Mouse (Mus musculus) adrenal gland, adult (tissue): Measurements from ENCODE around the gene Zfp949.
A peak's percentile ranks its signal among the peaks of the same experiment; 100 is the strongest.
"Not testable (repeated sequence)": the region's sequence is repeated elsewhere in the genome, so short reads cannot be mapped to it uniquely, and the experiment has no call there.

Experiments
- DNase-seq, 2 experiments: peaks; one replicate each; pipeline ENCODE4 v3.0.0; 2022 to 2023; ENCODE audit warnings: low spot score in 1 of 2; ENCODE audit not compliant: inconsistent age in 2 of 2

Gene Zfp949

DNA sequence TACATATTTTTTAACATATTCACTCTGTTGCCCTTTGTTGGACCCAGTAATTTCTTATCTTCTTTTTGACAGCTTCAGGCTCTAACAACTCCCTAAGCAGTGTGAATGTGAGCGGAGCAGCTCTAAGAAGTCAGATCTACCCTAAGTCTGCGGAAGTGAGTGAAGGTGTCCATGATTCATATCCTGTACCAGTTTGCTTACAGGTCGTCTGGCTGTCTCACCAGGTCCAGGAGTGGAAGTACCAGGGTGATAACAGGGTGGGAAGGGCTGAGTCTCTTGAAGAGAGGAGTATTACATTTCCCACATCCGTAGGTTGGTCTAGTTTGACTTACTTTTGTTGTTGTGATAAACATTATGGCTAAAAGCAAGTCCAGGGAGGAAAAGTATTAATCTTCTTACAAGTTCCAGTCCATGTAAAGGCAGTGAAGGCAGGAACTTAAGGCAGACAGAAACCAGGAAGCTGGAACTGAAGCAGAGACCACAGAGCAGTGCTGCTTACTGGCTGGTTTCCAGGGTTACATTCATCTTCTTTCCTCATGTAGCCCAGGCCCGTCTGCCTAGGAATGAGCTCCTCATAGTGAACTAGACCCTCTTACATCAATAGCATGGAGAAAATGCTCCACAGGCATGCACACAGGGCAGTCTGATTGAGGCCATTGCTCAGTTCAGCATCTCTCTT lies 8.1 kb upstream of the Zfp949 start:
- no peak for DNase-seq

DNA sequence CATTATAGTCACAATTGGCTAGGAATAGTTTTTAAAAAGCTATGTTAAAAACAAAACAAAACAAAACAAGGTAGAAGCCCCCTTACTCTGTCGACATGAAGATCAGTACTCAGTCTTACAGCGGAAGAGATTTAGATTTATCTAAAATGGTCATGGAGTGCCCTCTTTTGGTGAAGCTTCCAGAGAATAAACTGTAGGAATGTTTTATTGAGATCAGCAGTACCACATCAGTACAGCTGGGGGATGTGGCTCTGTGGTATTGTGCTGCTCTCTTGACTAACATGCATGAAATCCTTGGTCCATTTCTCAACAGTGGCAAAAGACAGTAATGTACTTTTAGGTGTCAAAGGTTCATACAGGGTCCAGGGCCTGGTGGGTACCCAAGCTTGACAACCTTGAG lies 5.0 kb upstream of the Zfp949 start:
- DNase-seq = peak in 1 of 2 experiments; percentile 83

DNA sequence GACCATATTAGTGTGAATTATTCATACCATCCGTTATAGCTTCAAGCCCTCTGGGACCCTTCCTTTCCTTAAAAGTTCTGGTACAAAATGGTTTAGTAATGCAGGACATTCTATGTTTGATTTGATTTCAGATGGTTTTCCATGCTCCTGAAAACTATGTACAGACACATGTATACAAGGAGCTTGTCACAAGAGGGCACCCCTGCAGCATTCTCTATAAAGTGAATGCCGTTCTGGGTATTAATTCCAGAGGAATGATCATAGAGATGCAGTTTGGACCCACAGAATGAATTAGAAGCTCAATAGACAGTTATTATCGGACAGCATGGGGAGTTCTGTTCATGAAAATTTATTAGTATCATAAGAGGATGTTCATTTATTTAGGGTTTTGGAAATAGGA lies 2.3 kb upstream of the Zfp949 start:
- no peak for DNase-seq

DNA sequence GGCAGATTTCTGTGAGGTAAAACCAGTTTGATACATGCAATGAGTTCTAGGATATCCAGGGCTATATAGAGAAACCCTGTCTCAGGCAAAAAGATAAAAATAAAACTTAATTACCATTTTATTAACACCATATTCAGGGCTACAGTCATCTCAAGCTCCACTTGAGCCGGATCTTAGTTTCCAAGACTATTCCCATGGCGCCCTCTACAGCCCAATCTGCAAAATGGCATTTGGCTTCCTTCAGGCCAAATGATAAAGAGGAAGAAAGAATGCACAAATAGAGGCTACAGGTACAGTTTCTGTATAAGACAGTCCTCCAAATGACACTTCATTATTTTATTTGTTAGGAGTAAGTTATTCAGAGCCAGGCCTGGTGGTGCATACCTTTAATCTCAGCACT lies 1.7 kb upstream of the Zfp949 start:
- DNase-seq = peak; percentile 39 to 84

DNA sequence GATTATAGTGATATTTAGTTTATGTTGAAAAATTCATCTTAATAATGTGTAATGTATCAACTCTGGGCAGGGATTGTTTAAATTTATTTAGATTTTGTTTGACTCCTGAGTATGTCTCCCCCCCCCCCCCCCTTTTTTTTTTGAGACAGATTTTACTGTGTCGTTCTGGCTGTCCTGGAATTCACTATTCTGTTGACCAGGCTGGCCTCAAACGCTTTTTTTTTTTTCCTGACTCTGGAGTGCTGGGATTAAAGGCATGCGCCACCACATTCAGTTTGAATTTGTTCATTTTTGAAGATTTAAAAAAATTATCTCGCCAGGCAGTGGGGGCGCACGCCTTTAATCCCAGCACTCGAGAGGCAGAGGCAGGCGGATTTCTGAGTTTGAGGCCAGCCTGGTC lies 1.2 kb upstream of the Zfp949 start:
- DNase-seq = no peak

DNA sequence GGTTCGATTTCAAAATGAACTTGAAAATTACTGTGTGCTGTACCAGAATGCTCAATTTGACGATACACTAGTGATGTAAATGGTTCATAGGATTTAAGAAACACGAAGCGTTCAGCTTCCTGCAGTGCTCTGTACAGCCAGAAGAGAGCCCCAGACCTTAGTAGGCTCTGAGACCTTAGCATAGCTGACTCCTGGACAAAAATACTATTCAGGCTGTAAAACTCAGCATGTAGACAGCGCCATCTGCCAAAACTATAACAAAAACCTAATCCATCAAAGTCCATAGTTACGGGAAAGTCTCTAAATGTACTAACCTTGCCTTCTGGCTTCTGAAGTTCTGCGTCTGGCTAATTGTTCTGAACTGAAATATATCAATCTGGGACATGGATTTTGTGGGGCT lies 550 bp upstream of the Zfp949 start:
- peak; percentile 33 to 77 for DNase-seq

DNA sequence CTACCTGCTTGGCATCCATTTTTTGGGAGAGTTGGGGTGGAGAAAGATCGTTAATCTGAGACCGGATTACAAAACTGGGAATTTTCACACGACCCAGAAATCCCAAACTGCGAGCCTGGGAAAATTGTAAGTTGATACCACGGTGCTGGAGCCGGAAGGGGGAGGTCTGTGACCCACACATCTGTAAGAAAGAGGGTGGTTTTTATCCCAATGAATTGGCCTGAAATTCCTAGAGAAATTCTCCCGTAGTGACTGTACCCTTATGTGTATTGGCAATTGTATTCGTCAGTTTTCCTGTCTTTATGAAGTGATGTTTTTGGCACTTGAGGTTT lies 760 bp downstream of the Zfp949 start:
- DNase-seq = no peak

DNA sequence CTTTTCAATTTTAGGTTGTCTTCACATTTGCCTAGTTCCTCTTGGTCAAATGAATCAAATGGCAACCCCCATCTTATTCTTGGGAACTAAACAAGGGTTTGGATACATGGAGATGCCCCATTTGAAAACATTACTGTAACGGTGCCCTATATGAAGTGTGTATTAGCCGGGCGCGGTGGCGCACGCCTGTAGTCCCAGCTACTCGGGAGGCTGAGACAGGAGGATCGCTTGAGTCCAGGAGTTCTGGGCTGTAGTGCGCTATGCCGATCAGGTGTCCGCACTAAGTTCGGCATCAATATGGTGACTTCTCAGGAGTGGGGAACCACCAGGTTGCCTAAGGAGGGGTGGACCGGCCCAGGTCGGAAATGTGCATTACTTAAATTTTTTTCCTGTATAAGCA lies 5.3 kb downstream of the Zfp949 start:
- no peak for DNase-seq

DNA sequence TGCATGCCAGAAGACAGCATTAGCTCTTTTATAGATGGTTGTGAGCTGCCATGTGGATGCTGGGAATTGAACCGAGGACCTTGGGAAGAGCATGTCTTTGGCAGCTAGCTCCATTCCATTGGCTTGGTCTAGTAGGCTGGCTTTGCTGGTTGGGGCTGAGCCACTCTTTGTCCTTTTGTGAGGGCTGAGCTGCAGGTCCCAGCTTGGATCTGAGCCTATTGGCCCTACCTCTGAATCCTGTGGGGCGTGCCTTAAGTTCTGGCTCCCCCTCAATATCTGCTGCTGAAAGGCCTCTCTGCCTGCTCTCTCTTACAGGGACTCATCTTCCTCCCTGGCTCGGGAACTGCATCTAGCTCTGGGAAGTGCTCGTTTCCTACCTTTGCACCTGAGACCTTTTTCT lies 10.3 kb downstream of the Zfp949 start:
- no peak for DNase-seq

DNA sequence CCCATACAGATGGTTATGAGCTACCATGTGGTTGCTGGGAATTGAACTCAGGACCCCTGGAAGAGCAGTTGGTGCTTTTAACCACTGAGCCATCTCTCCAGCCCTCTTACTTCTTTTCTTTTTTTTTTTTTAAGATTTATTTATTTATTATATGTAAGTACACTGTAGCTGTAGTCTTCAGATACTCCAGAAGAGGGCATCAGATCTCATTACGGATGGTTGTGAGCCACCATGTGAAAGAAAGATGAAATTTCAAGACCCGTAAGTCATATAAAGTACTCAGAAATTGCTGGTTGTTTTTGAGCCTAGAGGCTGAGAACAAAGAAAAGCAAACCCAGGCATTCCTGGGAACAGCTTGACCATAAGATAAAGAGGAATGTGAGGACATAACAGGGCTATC lies 13.7 kb downstream of the Zfp949 start:
- not testable (repeated sequence) for DNase-seq

DNA sequence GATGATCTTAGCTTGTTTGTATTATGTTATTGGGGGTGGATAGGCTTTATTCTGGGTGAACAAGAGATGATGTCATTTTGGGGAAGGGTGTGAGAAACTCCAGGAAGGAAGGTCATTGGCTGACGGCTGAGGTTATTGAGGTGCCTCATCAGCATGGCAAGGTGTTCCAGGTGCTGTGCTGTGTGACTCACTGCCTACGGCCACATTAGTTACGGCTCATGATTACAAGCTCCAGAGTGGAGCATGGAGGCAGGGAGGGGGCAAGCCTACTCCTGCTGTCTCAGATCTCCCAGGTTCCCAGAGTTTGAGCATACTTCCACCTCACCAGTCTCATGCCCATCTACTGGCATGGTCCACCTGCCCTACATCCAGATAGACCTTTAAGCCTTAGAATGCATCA lies 22.7 kb downstream of the Zfp949 start:
- not testable (repeated sequence) for DNase-seq

DNA sequence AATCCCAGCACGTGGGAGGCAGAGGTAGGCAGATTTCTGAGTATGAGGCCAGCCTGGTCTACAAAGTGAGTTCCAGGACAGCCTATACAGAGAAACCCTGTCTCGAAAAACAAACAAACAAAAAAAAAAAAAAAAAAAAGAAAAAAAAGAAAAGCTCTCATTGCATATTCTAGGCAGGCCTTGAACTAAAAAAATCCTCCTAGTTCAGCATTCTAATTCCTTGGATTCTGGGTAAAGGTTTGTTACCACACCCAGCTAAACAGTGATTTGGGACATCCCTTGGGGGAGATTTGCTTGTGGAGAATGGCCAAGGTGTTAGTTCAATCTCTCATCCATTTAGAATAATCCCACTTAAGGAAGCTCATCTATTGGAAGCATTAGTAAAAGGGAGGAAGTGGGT lies 32.8 kb downstream of the Zfp949 start, which contains the start of gene Trim43a:
Gene Trim43a, plus strand, starts transcription at position 301 of the 400 bp plus-strand sequence.
- DNase-seq = not testable (repeated sequence)

DNA sequence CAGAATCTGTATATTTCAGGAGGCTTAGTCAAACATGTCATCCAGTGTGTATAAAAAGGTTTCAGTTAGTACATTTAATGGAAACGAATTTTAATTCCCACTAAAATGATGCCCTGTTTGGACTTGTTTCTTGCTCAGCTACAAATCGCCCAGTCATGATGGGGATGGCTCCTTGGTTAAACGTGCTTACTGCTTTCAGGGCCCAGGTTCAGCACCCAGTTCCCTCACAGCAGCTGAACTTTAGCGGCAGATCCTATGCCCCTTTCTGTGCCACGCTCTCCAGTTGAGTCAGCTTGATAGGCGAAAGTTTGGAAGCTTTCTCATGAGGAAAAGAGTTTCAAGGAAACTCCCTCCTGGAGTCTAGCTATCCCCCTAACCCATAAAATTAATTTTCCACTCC lies 45.9 kb downstream of the Zfp949 start:
- not testable (repeated sequence) for DNase-seq

DNA sequence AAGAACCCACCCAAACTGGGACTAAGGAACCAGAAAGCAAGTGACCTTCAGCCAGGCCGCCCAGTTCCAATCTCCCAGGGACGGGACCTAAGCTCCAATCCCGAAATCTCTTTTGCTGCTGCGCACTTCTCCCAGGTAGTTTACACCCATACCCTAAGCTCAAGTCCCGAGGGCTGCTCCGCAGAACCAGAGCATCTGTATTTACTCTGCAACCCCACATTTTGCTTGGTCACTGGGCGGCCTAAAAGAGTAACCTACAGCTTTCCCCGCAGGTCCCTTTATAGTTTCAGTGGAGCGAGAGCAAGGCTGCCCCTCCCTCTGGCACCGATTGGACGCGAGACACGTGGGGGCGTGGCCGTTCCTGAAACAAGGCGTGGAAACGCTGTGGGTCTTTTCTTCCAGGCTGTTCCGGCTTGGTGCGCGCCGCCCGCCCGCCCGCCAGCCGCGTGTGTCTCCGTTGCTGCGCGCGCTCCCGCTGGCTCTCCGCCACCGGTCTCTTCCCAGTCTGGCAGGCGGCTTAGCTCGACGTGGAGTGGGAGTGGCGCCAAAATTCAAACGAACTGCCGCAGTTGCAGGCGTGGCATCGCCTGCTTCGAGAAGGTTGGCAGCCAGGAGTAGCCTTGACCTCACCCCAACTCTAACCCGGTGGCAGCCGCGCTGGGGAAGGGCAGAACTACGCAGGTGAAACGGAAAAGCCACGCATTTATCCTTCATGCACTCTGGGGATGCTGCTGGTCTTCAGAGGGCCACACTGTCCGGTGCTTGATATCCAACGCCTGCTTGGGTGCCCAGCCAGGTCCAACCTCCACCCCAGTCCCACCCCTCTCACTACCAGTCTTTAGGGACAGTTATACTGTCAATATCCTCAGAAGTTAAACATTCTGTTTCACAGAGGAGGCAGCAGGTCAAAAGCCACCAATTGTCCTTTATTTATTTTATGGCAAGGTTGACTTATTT lies 51.7 kb downstream of the Zfp949 start:
- DNase-seq = peak; percentile 99 to 100
